Mouse (Mus musculus) CD4-positive helper T cell, adult 2 months (primary cell): ENCODE measurements around the gene Dnajb2.

Experiments used
- DNase-seq: peaks from one replicate; pipeline ENCODE4 v3.0.0-alpha.2; 2012; ENCODE audit warnings: low read depth, missing footprints, low spot score

The Dnajb2 gene

DNA sequence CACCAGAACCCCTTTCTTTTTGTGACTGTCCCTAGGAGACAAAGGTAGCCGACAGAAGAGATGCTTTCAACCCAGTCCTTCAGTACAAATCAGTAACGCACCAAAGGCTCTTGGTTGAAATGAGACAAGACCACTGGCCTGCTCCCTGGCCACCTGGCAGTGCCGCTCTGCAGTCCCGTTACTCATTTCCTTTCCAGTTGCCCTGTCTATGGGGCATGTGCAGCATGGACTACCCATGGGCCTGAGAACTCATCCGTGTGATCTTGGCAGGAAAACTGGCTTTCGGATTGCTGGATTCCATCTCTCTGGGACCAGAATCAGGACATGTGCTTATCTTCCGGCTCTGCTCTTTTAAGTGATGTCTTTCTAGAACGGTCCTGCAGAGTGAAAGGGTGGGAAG, 55.1 kb downstream of the Dnajb2 start:
- DNase-seq: no peak

DNA sequence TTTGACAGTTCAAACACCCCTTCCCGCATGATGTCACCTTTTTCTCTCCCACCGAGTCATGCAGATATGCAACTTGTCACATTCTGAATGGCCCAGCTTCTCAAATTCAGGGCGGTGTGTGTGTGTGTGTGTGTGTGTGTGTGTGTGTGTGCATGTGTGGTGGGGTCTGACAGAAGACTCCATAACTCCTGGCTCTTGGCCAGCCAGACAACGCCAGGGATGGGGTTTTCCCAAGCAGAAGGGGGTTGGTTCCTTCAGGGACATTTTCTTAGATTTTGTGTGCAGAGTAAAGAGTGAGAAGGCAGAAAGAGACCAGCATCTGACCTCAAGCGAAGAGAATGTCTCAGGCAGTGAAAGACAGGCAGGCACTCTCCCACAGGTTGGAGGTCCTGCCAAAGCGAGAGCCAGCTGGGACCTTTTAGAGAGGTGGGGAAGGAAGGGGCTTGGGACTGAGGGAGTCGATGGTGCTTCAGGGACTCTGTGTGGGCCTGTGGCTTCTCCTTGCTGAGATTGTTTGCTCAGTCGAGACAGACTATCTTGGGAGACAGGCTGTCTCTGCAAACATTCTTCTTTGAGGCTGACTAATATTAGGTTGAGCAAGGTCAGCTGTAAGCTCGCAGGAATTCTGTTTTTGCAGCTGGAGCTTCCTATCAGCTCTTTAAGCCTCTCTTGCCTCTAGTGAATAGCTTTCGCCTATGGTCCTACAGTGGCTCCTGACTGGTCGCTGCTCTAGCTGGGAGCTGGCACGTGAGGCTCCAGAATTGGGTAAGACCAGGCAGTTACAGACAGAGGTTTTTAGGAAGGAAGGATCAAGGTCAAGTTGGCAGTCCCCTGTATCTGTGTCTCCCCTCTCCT, 56.5 kb downstream of the Dnajb2 start:
- DNase-seq: no peak

DNA sequence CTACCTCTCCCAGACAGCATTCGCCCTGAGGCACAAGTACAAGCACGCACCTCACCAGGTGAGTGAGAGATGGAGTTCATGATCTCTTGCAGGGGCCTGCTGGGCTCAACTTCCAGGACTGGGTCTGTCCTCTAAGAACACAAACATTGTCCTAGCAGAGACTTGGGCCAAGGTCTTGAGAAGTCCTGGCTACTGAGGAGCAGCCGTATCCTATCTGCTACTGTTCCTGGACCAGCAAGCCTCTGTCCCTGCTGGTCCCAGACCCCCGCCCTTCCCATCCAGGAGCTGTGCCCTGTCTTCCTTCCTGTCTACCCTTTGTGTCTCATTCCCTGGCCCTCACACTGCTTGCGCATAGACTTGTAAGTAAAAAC, 57.1 kb downstream of the Dnajb2 start:
- no peak for DNase-seq

DNA sequence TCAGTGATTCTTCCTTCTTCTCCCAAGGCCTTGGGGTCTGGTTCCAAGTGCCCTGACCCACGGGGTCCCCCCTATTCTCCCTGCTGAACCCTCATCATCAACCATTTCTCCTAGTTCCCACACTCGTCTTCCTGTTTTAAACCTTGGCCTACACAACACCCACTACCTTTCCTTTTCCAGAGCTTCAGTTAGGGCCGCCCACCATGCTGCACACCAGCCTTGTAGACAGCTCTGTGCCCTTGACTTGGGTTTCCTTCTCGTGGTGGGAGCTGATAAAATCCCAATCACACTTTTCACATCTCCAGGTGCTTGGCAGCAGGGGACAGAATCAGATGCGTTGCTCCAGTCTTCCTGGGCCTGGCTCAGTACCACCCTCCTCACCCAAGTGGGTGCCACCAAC, 58.1 kb downstream of the Dnajb2 start:
- no peak for DNase-seq
